In the genomic region with DNA sequence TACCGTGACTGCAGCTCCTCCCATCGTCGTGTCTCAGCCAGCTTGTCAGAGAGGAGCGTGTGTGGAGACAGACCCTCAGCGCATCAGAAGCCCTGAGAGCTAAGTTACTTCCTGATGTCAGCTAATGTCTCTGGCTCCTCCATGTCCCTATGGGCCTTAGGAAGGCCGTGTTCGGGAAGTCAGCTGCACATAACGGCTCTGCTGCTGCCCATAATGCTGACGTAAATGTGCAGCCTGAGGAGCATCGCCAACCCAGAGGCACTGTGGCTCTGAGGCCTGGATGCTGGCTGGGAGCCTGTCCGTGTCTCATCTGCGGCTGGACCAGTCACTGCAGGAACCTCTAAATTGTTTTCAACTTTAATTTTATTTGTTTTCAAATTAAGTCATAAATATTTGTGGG, we compare ENCODE assay signal across 13 mouse cellular contexts. TPM values are rescaled to one million over a fixed set of nuclear protein-coding genes. Genes with fewer than 3 reads are reported as not detected.
DNase-seq lines count a peak whose midpoint lies in the region; ATAC-seq and TF ChIP-seq lines count a peak whose summit lies in the region.
"Had no signal": no experiment of that assay in that cellular context is flagged by ENCODE, and none has a peak within 500 bp of the region (broad histone marks: within the 10 kb centered on the region; RNA-seq: fewer than 3 reads in every experiment).

No protein-coding gene starts in this region.

- peak; percentile 49 to 55 for DNase-seq in cerebellum, postnatal 10 days
- no peak for DNase-seq in cerebellum, adult 11 months
- no peak for DNase-seq in heart, postnatal 25 days (ENCODE audit: low spot score)
- DNase-seq in layer of hippocampus, adult 2 months (ENCODE audit: low spot score in 2 of 2), result no peak
- no peak for DNase-seq in layer of hippocampus, postnatal 14 days (ENCODE audit: low spot score in 2 of 2)
- DNase-seq in G1E (ENCODE audit: low spot score), result no peak
- DNase-seq in adrenal gland, postnatal 36 days, result no peak
- DNase-seq: lung, adult 18-20 months; right cerebral cortex, adult 18-20 months had no signal

- peaks cover 12% of the 10 kb centered on the region for H3K27me3 ChIP-seq in heart, embryonic 15.5 days
- H3K27me3 ChIP-seq in G1E (ENCODE audit: insufficient read depth, low read length), result peaks cover 4% of the 10 kb centered on the region; the same call in 1 of the 2 replicates

- H3K4me3 ChIP-seq in heart, embryonic 15.5 days, result no peak overlapping the region
- H3K4me3 ChIP-seq in layer of hippocampus, adult 2 months, result no peak overlapping the region; the same call in 1 of the 2 replicates
- H3K4me3 ChIP-seq in G1E (ENCODE audit: low read depth, low read length), result peak overlapping the region; percentile 39; the same call in 1 of the 2 replicates
- H3K4me3 ChIP-seq: intestine, embryonic 15.5 days; myocyte had no signal

- no peak overlapping the region for H3K4me2 ChIP-seq in heart, embryonic 15.5 days
- H3K4me2 ChIP-seq: intestine, embryonic 15.5 days had no signal

- no peak for TF ChIP-seq CTCF in layer of hippocampus, adult 2 months (conservative IDR thresholded peaks at IDR 0.05)
- TF ChIP-seq CTCF in G1E (IDR thresholded peaks at IDR 0.05; ENCODE audit: low read depth, low read length), result no peak

- ATAC-seq in heart, embryonic 15.5 days (replicated peaks; ENCODE audit: insufficient number of reproducible peaks, insufficient read depth, low FRiP score, low read depth), result no peak
- ATAC-seq in G1E (ENCODE audit: extremely low read depth, insufficient number of reproducible peaks, low FRiP score, poor library complexity, severe bottlenecking), result no peak
- ATAC-seq: activated CD4-positive, CD25-positive, alpha-beta regulatory T cell, adult 4 months had no signal

- H3K27ac ChIP-seq in heart, embryonic 15.5 days, result peak overlapping the region; percentile 7; the same call in 1 of the 2 replicates
- H3K27ac ChIP-seq in layer of hippocampus, adult 2 months, result peak overlapping the region; percentile 49
- H3K27ac ChIP-seq: intestine, embryonic 15.5 days had no signal

- no peaks in the 10 kb centered on the region for H3K9me3 ChIP-seq in heart, embryonic 15.5 days (replicated peaks)
- no peaks in the 10 kb centered on the region for H3K9me3 ChIP-seq in G1E (replicated peaks)
- H3K9me3 ChIP-seq: intestine, embryonic 15.5 days had no signal

- H3K4me1 ChIP-seq in heart, embryonic 15.5 days (replicated peaks), result peaks cover 20% of the 10 kb centered on the region
- H3K4me1 ChIP-seq in G1E (ENCODE audit: insufficient read depth, low read depth, low read length), result peaks cover 55% of the 10 kb centered on the region

- H3K9ac ChIP-seq in heart, embryonic 15.5 days, result no peak overlapping the region

- intact Hi-C loops in heart, postnatal 25 days (cut with DNase I), result loop anchor here (2.0 kb wide), 1 partner anchor 18 kb away; no protein-coding TSS in a partner anchor

- whole genome bisulfite sequencing in heart, embryonic 15.5 days, result 79% methylated on average over 12 of the region's 12 CpGs

- peaks cover 15% of the 10 kb centered on the region; the same call in 1 of the 2 replicates for H3K36me3 ChIP-seq in heart, embryonic 15.5 days
- H3K36me3 ChIP-seq in G1E (replicated peaks), result peaks cover 64% of the 10 kb centered on the region

RNA-seq across cellular contexts. Expression of gene Dctn2, which starts 2.9 kb away (rescaled TPM):
- polyA plus RNA-seq in heart, embryonic 15.5 days (2015; fragmentation: Nextera tagmentation; extraction: Ambion mirVana), result 127 and 152 TPM in 2 replicates
- 100 to 1,000 TPM; 136 to 142 TPM for total RNA-seq in heart, postnatal 25 days (2021)
- total RNA-seq in layer of hippocampus, adult 2 months (2021), result 100 to 1,000 TPM; 259 to 272 TPM
- 100 to 1,000 TPM; 298 to 304 TPM for total RNA-seq in layer of hippocampus, postnatal 14 days (2021)
- total RNA-seq in G1E (2014; fragmentation: Nextera tagmentation) (135 TPM in 2 replicates), G1E (2017) (139 and 154 TPM in 2 replicates)
- 161 and 175 TPM in 2 replicates for polyA plus RNA-seq in G1E (2012)
- total RNA-seq in adrenal gland, postnatal 36 days (2021), result 100 to 1,000 TPM; 148 to 190 TPM

RNA-seq across cellular contexts. Expression of gene Kif5a, which starts 5.9 kb away (rescaled TPM):
- 0.35 and 2.3 TPM in 2 replicates for polyA plus RNA-seq in heart, embryonic 15.5 days (2015; fragmentation: Nextera tagmentation; extraction: Ambion mirVana)
- under 1 TPM; 0.45 to 0.49 TPM for total RNA-seq in heart, postnatal 25 days (2021)
- total RNA-seq in layer of hippocampus, adult 2 months (2021), result 100 to 1,000 TPM; 715 to 773 TPM
- 100 to 1,000 TPM; 413 to 455 TPM for total RNA-seq in layer of hippocampus, postnatal 14 days (2021)
- 0.10 TPM in 1 of 2 replicates, not detected in the other for total RNA-seq in G1E (2014; fragmentation: Nextera tagmentation)
- 0.11 and 0.17 TPM in 2 replicates for total RNA-seq in G1E (2017)
- polyA plus RNA-seq in G1E (2012), result 0.04 and 0.22 TPM in 2 replicates
- 1 to 10 TPM; 6.3 to 7.5 TPM for total RNA-seq in adrenal gland, postnatal 36 days (2021)

RNA-seq across cellular contexts. Expression of gene Mbd6, which starts 19.8 kb away (rescaled TPM):
- polyA plus RNA-seq in heart, embryonic 15.5 days (2015; fragmentation: Nextera tagmentation; extraction: Ambion mirVana), result 10.6 and 15.7 TPM in 2 replicates
- total RNA-seq in heart, postnatal 25 days (2021), result 10 to 100 TPM; 20.9 to 21.4 TPM
- total RNA-seq in layer of hippocampus, adult 2 months (2021), result 10 to 100 TPM; 54.3 to 60.6 TPM
- 10 to 100 TPM; 46.0 to 53.3 TPM for total RNA-seq in layer of hippocampus, postnatal 14 days (2021)
- total RNA-seq in G1E (2014; fragmentation: Nextera tagmentation), result 107 and 121 TPM in 2 replicates
- 4.1 and 6.6 TPM in 2 replicates for total RNA-seq in G1E (2017)
- polyA plus RNA-seq in G1E (2012), result 239 and 302 TPM in 2 replicates
- 10 to 100 TPM; 42.0 to 45.2 TPM for total RNA-seq in adrenal gland, postnatal 36 days (2021)

RNA-seq across cellular contexts. Expression of gene Mars, which starts 42.5 kb away (rescaled TPM):
- polyA plus RNA-seq in heart, embryonic 15.5 days (2015; fragmentation: Nextera tagmentation; extraction: Ambion mirVana), result 75.4 and 78.4 TPM in 2 replicates
- total RNA-seq in heart, postnatal 25 days (2021), result 10 to 100 TPM; 37.9 to 38.9 TPM
- 10 to 100 TPM; 55.6 to 60.0 TPM for total RNA-seq in layer of hippocampus, adult 2 months (2021)
- 10 to 100 TPM; 56.3 to 59.4 TPM for total RNA-seq in layer of hippocampus, postnatal 14 days (2021)
- 97.3 and 102 TPM in 2 replicates for total RNA-seq in G1E (2014; fragmentation: Nextera tagmentation)
- 109 and 144 TPM in 2 replicates for total RNA-seq in G1E (2017)
- polyA plus RNA-seq in G1E (2012), result 104 and 108 TPM in 2 replicates
- 100 to 1,000 TPM; 102 to 123 TPM for total RNA-seq in adrenal gland, postnatal 36 days (2021)

RNA-seq across cellular contexts. Expression of gene Arhgap9, which starts 52.7 kb away (rescaled TPM):
- polyA plus RNA-seq in heart, embryonic 15.5 days (2015; fragmentation: Nextera tagmentation; extraction: Ambion mirVana), result 2.0 and 11.0 TPM in 2 replicates
- 1 to 10 TPM; 3.0 to 3.4 TPM for total RNA-seq in heart, postnatal 25 days (2021)
- under 1 TPM; 0.56 to 0.79 TPM for total RNA-seq in layer of hippocampus, adult 2 months (2021)
- 1 to 10 TPM in 1 of 2 experiments, under 1 TPM in 1; 0.99 to 1.1 TPM for total RNA-seq in layer of hippocampus, postnatal 14 days (2021)
- 43.3 and 43.7 TPM in 2 replicates for total RNA-seq in G1E (2014; fragmentation: Nextera tagmentation)
- total RNA-seq in G1E (2017), result 89.2 and 100 TPM in 2 replicates
- polyA plus RNA-seq in G1E (2012), result 54.8 and 59.5 TPM in 2 replicates
- 1 to 10 TPM; 1.7 to 2.2 TPM for total RNA-seq in adrenal gland, postnatal 36 days (2021)

Comparison
In these comparisons a context has a peak if more than half of its experiments do, and no peak if none do; other contexts are left out.
1. DNase-seq: peak in cerebellum, postnatal 10 days (2 of 2); none in cerebellum, adult 11 months (single experiment), heart, postnatal 25 days (single experiment), layer of hippocampus, adult 2 months (0 of 2), layer of hippocampus, postnatal 14 days (0 of 2), G1E (single experiment) and adrenal gland, postnatal 36 days (0 of 2).
2. RNA of gene Kif5a, which starts 5.9 kb away (total RNA-seq): 715 to 773 TPM in layer of hippocampus, adult 2 months and 413 to 455 TPM in layer of hippocampus, postnatal 14 days; 6.3 to 7.5 TPM in adrenal gland, postnatal 36 days, 0.45 to 0.49 TPM in heart, postnatal 25 days and 0.10 to 0.17 TPM in G1E; every median in the first group is over 10 times any median in the second.